Comparison of ENCODE assay signal across 19 mouse cellular contexts in the genomic region with DNA sequence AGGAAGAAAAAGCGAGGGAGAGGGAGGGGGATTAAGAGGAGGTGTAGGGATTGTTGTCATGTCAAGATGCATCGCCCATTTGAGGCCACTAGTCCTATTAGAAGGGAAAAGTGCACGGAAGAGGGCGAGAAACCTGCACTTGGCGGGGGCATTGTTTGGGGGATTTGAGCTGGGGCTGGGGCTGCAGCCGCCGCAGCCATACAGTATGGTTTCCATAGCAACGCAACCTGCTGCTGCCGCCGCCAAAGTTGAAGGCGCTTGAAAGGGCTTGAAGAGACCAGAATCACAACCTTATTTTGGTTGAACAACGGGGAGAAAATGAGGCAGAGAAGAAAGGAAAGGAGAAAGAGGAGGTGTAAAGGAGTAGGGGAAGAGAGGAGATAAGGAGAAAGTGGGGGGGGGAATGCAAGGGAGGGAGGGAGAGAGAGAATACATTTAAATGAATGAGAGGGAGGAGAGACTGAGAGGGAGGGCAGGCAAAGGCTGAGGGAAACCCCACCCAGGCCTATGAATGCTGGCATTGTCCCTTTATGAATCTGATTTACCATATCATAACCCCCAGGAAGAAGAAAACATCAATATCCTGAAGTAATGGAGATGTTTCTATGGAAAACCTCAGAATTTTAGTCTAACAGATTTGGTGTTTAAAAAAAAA. TPM values are rescaled to one million over a fixed set of nuclear protein-coding genes. Genes with fewer than 3 reads are reported as not detected.
A peak's percentile ranks its signal among the peaks of the same experiment; 100 is the strongest.
DNase-seq lines count a peak whose midpoint lies in the region; ATAC-seq and TF ChIP-seq lines count a peak whose summit lies in the region.
"Had no signal": no experiment of that assay in that cellular context is flagged by ENCODE, and none has a peak within 500 bp of the region (broad histone marks: within the 10 kb centered on the region; RNA-seq: fewer than 3 reads in every experiment).

No protein-coding gene starts in this region.

- no peak for TF ChIP-seq EP300 in heart, adult 2 months (IDR thresholded peaks at IDR 0.05; ENCODE audit: insufficient read depth, low read depth, low read length)

- no peak for ATAC-seq in embryonic facial prominence, embryonic 14.5 days (ENCODE audit: low read depth)
- ATAC-seq in hindbrain, embryonic 13.5 days (ENCODE audit: low FRiP score): peak; percentile 72
- peak; percentile 91 for ATAC-seq in midbrain, embryonic 15.5 days (replicated peaks)
- ATAC-seq: CD4-positive, CD25-positive, alpha-beta regulatory T cell, adult 4 months; inflammation-experienced regulatory T-cells, adult 6 months; Patski had no signal

- H3K36me3 ChIP-seq in embryonic facial prominence, embryonic 14.5 days (ENCODE audit: control insufficient read depth, insufficient read depth, low read length): no peaks in the 10 kb centered on the region
- H3K36me3 ChIP-seq in hindbrain, embryonic 13.5 days: no peaks in the 10 kb centered on the region
- H3K36me3 ChIP-seq in midbrain, embryonic 15.5 days (replicated peaks): no peaks in the 10 kb centered on the region
- no peaks in the 10 kb centered on the region for H3K36me3 ChIP-seq in heart, adult 2 months (ENCODE audit: control insufficient read depth, insufficient read depth, low read length)
- H3K36me3 ChIP-seq: embryonic facial prominence, embryonic 15.5 days; liver, embryonic 13.5 days had no signal

- intact Hi-C loops in heart, adult 2 months (cut with DNase I): no loop called here

- H3K4me2 ChIP-seq in embryonic facial prominence, embryonic 14.5 days (ENCODE audit: low read depth, low read length): no peak overlapping the region
- H3K4me2 ChIP-seq in hindbrain, embryonic 13.5 days: peak overlapping the region; percentile 51
- peak overlapping the region; percentile 49 for H3K4me2 ChIP-seq in midbrain, embryonic 15.5 days
- H3K4me2 ChIP-seq: embryonic facial prominence, embryonic 15.5 days; liver, embryonic 13.5 days had no signal

- peak; percentile 73 for DNase-seq in R1 (ENCODE audit: low read depth, low spot score)
- DNase-seq in embryonic facial prominence, embryonic 14.5 days (ENCODE audit: low spot score): peak; percentile 44
- DNase-seq in heart, adult 2 months: no peak
- DNase-seq in kidney, postnatal 25 days: no peak
- DNase-seq in right cerebral cortex, postnatal 4 days: no peak
- no peak for DNase-seq in kidney, adult 8-10 months
- DNase-seq: adrenal gland, postnatal 14 days; gastrocnemius, postnatal 14 days; kidney, postnatal 4 days; liver, embryonic 13.5 days; lung, postnatal 4 days had no signal

- TF ChIP-seq POLR2A in heart, adult 2 months (IDR thresholded peaks at IDR 0.05; ENCODE audit: insufficient read depth, low read depth, low read length): no peak

- 2% methylated on average over 12 of the region's 12 CpGs for WGBS in embryonic facial prominence, embryonic 14.5 days
- WGBS in hindbrain, embryonic 13.5 days: under 1% methylated on average over 12 of the region's 12 CpGs
- 0% methylated on average over 12 of the region's 12 CpGs for WGBS in midbrain, embryonic 15.5 days
- WGBS in heart, adult 2 months: 3% methylated on average over 12 of the region's 12 CpGs

- no peaks in the 10 kb centered on the region for H3K79me2 ChIP-seq in heart, adult 2 months (replicated peaks; ENCODE audit: control insufficient read depth, insufficient read depth, low read length)

- no peak for TF ChIP-seq CTCF in heart, adult 2 months (IDR thresholded peaks at IDR 0.05)

- no peaks in the 10 kb centered on the region for H3K9me3 ChIP-seq in embryonic facial prominence, embryonic 14.5 days (ENCODE audit: control insufficient read depth, low read length)
- no peaks in the 10 kb centered on the region for H3K9me3 ChIP-seq in hindbrain, embryonic 13.5 days
- no peaks in the 10 kb centered on the region for H3K9me3 ChIP-seq in midbrain, embryonic 15.5 days
- H3K9me3 ChIP-seq: embryonic facial prominence, embryonic 15.5 days; liver, embryonic 13.5 days had no signal

- no peaks in the 10 kb centered on the region for H3K4me1 ChIP-seq in embryonic facial prominence, embryonic 14.5 days (ENCODE audit: control insufficient read depth, insufficient read depth, low read length)
- peaks cover 14% of the 10 kb centered on the region for H3K4me1 ChIP-seq in hindbrain, embryonic 13.5 days (replicated peaks)
- peaks cover 9% of the 10 kb centered on the region for H3K4me1 ChIP-seq in midbrain, embryonic 15.5 days
- H3K4me1 ChIP-seq in heart, adult 2 months (ENCODE audit: control insufficient read depth, insufficient read depth, low read length): no peaks in the 10 kb centered on the region
- H3K4me1 ChIP-seq: embryonic facial prominence, embryonic 15.5 days; liver, embryonic 13.5 days had no signal

- no peak overlapping the region for H3K27ac ChIP-seq in embryonic facial prominence, embryonic 14.5 days (replicated peaks; ENCODE audit: low read depth, low read length)
- peak overlapping the region; percentile 56 for H3K27ac ChIP-seq in hindbrain, embryonic 13.5 days
- H3K27ac ChIP-seq in midbrain, embryonic 15.5 days: peak overlapping the region; percentile 55
- H3K27ac ChIP-seq in heart, adult 2 months: no peak overlapping the region
- H3K27ac ChIP-seq: embryonic facial prominence, embryonic 15.5 days; left cerebral cortex, adult 2 months; liver, embryonic 13.5 days had no signal

- H3K27me3 ChIP-seq in embryonic facial prominence, embryonic 14.5 days (replicated peaks; ENCODE audit: control insufficient read depth, insufficient read depth, low read length): peaks cover 89% of the 10 kb centered on the region
- peaks cover 91% of the 10 kb centered on the region for H3K27me3 ChIP-seq in hindbrain, embryonic 13.5 days
- H3K27me3 ChIP-seq in midbrain, embryonic 15.5 days (replicated peaks): peaks cover 58% of the 10 kb centered on the region
- H3K27me3 ChIP-seq in heart, adult 2 months (ENCODE audit: control insufficient read depth, insufficient read depth, low read length): 0 out of 2 replicates have a peak, but pooled peaks cover 1% of the 10 kb centered on the region

- no peak overlapping the region for H3K4me3 ChIP-seq in embryonic facial prominence, embryonic 14.5 days (ENCODE audit: low read depth, low read length)
- H3K4me3 ChIP-seq in hindbrain, embryonic 13.5 days: peak overlapping the region; percentile 25
- peak overlapping the region; percentile 22; the same call in 1 of the 2 replicates for H3K4me3 ChIP-seq in midbrain, embryonic 15.5 days
- no peak overlapping the region for H3K4me3 ChIP-seq in heart, adult 2 months
- H3K4me3 ChIP-seq: embryonic facial prominence, embryonic 15.5 days; left cerebral cortex, adult 2 months; liver, embryonic 13.5 days had no signal

- H3K9ac ChIP-seq in embryonic facial prominence, embryonic 14.5 days (ENCODE audit: low read depth, low read length): no peak overlapping the region
- no peak overlapping the region; the same call in 1 of the 2 replicates for H3K9ac ChIP-seq in hindbrain, embryonic 13.5 days
- H3K9ac ChIP-seq in midbrain, embryonic 15.5 days: no peak overlapping the region
- no peak overlapping the region for H3K9ac ChIP-seq in heart, adult 2 months (ENCODE audit: low read depth, low read length)
- H3K9ac ChIP-seq: embryonic facial prominence, embryonic 15.5 days; liver, embryonic 13.5 days had no signal

RNA-seq across cellular contexts. Expression of a gene that starts 48.5 kb away (rescaled TPM):
- polyA plus RNA-seq in embryonic facial prominence, embryonic 14.5 days (2014; fragmentation: Nextera tagmentation; extraction: Ambion mirVana): 2.7 and 2.8 TPM in 2 replicates
- polyA plus RNA-seq in hindbrain, embryonic 13.5 days (2015; fragmentation: Nextera tagmentation; extraction: Ambion mirVana): 13.7 and 21.3 TPM in 2 replicates
- polyA plus RNA-seq in midbrain, embryonic 15.5 days (2015; fragmentation: Nextera tagmentation; extraction: Ambion mirVana): 10.0 and 11.6 TPM in 2 replicates
- not detected for total RNA-seq in heart, adult 2 months (2021)
- 0.08 TPM in 1 of 2 replicates, not detected in the other for polyA plus RNA-seq in heart, adult 2 months (2012; rRNA removed)
- total RNA-seq: adrenal gland, postnatal 14 days had no signal
- polyA plus RNA-seq: CD4-positive, CD25-positive, alpha-beta regulatory T cell, adult 4 months; heart, embryonic 14.5 days; inflammation-experienced regulatory T-cells, adult 6 months; Patski had no signal

RNA-seq across cellular contexts. Expression of a gene that starts 51.9 kb away (rescaled TPM):
- polyA plus RNA-seq in embryonic facial prominence, embryonic 14.5 days (2014; fragmentation: Nextera tagmentation; extraction: Ambion mirVana): 7.6 and 9.7 TPM in 2 replicates
- polyA plus RNA-seq in hindbrain, embryonic 13.5 days (2015; fragmentation: Nextera tagmentation; extraction: Ambion mirVana): 42.7 and 58.2 TPM in 2 replicates
- 53.1 and 59.1 TPM in 2 replicates for polyA plus RNA-seq in midbrain, embryonic 15.5 days (2015; fragmentation: Nextera tagmentation; extraction: Ambion mirVana)
- not detected for total RNA-seq in heart, adult 2 months (2021)
- polyA plus RNA-seq in heart, adult 2 months (2012; rRNA removed): not detected in 2 replicates
- total RNA-seq: adrenal gland, postnatal 14 days had no signal
- polyA plus RNA-seq: heart, embryonic 14.5 days; inflammation-experienced regulatory T-cells, adult 6 months; liver, embryonic 13.5 days; Patski had no signal

Comparison
In these comparisons a context has a peak if more than half of its experiments do, and no peak if none do; other contexts are left out.
1. DNase-seq: peak in R1 (single experiment) and embryonic facial prominence, embryonic 14.5 days (single experiment); none in heart, adult 2 months (0 of 2), kidney, postnatal 25 days (0 of 2), right cerebral cortex, postnatal 4 days (single experiment) and kidney, adult 8-10 months (0 of 2).
2. H3K27ac ChIP-seq: peak in hindbrain, embryonic 13.5 days (single experiment) and midbrain, embryonic 15.5 days (single experiment); none in embryonic facial prominence, embryonic 14.5 days (single experiment) and heart, adult 2 months (single experiment).
3. H3K4me3 ChIP-seq: peak in hindbrain, embryonic 13.5 days (single experiment) and midbrain, embryonic 15.5 days (single experiment); none in embryonic facial prominence, embryonic 14.5 days (single experiment) and heart, adult 2 months (single experiment).